Mouse (Mus musculus) layer of hippocampus, adult 18-20 months (tissue): ENCODE measurements around the gene Kif1c. TPM values are rescaled to one million over a fixed set of nuclear protein-coding genes. Genes with fewer than 3 reads are reported as not detected.

Source experiments
- DNase-seq, 2 experiments: peaks; one replicate each; pipeline ENCODE4 v3.0.0; 2022; ENCODE audit warnings: low spot score in 2 of 2
- total RNA-seq, 2 experiments: library from RNA; stranded (reverse); gene quantifications; 2 replicates each; pipeline ENCODE4 v1.2.3; 2021

Gene Kif1c
- total RNA-seq, 2 experiments from 2014 or later, result 70.4 to 82.8 TPM

DNA sequence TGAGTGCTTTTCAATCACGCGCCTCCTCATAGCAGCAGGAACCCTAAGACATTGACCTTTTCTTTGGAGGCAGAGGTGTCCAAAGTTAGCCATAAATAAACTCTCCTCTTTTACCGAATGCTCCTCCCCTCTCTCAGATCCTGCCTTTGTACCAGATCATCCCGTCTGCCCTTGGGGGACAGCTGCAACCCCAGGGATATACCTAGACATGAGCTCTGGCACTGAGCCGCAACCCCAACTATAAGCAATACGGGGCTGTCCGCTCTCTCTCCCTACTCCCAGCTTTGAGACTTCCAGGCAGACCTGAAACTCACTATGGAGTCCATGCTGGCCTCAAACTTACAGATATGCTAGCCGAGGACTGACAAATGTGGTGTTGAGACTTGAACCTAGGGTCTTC, 33.7 kb upstream of the Kif1c start:
- DNase-seq, result no peak

DNA sequence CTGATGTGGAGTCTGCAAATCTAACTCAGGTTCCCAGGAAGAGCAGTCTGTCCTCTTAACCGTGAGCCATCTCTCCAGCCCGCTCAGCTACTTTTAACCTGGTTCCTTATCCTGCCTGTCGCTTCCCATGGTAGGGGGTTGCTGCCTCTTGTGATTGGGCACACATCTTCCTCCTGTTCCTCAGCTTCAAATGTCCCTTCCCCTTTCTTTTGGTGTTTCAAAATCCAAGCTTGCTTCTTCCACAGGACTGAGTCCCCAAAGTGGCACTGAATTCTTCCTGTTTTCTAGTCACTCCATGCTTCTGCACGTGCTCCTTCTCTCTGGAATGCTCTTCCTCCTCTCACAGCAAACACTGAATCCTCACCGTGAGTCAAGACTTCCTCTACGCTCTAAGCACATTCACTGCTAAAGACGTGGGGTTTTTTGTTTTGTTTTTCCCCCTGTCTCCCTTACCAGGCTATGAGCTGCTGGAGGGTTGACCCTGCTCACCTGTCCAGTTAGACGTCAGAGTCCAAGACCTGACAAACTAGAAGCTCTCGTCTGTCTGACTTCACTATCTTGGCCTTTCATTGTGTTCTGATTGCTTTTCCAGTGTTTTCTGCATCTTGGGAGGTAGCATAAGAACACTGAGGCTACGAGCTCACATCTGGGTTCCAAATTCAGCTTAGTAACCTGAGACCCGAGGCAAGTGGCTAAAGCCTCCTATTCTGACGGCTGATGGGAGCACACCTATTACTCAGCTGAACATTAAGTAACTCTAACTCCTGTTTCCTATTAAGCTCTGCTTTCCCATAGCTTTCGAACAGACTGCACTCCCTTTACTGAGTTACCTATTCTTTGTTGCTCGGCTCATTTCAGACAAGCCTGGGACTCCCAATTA, 32.8 kb upstream of the Kif1c start:
- no peak for DNase-seq

DNA sequence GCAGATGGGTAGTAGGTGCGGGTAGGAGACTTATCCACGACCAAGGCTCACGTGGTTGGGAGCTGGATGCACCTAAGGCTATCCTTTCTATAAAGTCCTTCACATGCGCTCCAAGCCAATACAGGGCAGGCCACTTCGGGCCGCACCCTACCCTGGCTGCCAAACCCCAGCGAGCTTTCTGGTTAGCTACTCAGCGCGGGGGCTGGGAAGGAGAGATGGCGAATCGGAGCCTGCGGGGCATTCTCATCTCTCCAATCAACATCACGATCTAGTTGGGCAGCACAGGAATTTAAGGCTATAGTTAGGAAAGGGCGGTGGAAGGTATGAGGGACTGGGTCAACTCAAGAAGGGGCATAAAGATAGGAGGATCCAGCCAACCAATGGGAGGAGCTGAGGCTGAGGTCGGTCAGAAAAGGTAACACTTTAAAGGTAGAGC, 32.0 kb upstream of the Kif1c start:
- no peak for DNase-seq

DNA sequence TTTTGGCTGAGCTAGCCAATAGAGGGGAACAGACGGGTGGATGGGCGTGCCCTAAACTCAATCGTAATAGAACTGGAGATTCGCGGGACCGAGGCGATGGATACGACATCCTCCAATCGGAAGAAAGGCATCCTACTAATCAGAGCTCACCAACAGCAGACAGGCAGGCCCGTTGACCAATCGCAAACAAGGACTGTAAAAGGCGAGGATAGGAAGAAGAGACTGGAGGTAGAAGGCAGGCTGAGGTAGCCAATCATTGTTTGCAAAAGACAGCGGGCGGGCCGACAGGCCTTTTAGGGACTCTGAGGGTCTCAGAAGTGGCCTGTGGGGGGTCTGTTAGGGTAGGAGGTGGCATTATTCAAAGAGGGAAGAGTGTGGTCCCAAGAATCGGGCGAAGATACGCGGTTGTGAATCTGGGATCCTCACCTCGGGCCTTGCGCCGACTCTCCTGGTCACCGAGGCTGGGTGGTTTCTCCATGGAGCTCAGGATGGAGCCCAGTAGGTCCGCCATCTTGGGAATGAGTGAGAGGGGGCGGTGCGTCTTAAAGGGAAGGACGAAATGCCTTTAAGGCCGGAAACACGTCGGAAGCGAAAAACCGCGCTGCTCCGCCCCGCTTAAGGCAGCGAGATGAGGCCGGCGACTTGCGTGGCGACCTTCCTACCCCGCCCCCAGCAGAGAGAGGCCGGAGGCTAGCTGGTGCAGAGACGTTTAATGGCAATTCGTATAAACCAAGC, 31.4 kb upstream of the Kif1c start, which contains the start of gene Spag7:
Gene Spag7 (minus strand): TSS at position 646 of the 735 bp plus-strand sequence.
- DNase-seq, result peak; percentile 98 to 99

DNA sequence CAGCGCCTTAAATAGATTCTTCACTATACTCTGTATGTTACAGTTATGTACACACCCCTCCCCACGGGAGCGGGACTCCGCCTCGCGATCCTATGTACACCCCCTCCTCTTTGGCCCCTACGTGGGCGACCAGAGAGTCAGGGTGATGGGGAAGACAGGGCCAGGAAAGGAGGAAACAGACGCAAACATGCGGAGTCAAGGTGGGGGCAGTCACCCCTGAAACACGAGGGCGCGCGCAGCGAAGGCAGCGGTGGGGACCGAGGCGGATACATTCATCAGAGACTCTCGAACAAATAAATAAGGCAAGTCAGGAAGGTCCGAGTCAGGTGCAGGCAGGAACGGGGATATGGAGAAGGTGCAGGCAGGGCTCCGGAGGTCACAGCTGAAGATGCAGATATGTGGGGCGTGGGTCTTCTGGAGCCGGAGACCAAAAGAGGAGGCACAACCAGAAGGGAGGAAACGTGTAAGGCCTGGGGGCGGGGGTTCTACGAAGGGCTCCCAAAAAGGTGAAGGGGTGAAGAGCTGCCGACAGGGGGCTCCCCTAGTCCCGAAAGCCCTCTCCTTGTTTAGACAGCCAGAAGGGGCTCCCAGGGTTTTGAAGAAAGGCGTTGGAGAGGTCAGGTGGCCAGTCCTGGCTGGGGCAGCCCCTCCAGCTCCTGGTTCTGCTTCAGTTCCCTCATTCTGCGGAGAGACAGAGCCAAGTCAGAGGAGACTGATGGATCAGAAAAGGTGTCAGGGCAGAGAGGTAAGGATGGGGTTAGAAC, 30.6 kb upstream of the Kif1c start:
- DNase-seq, result peak; percentile 43 to 75

DNA sequence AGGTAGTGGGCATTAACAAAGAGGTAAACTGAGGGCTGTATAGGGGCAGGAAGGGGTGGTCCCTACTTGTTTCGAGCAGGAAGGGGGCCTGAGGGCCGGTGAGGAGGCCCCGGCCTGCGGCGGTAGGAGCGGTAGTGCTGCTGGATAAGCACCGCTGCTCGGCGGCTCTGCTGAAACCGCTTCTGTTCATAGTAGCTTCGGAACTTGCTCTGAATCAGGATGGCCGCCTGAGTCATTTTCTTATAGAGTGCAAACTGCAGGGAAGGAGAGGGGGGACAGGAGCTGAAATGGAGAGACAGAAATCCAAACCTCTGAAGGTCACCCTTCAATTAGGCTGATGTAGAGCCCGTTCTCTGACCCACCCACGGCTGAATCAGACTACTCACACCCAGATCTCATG, 29.9 kb upstream of the Kif1c start:
- no peak for DNase-seq

DNA sequence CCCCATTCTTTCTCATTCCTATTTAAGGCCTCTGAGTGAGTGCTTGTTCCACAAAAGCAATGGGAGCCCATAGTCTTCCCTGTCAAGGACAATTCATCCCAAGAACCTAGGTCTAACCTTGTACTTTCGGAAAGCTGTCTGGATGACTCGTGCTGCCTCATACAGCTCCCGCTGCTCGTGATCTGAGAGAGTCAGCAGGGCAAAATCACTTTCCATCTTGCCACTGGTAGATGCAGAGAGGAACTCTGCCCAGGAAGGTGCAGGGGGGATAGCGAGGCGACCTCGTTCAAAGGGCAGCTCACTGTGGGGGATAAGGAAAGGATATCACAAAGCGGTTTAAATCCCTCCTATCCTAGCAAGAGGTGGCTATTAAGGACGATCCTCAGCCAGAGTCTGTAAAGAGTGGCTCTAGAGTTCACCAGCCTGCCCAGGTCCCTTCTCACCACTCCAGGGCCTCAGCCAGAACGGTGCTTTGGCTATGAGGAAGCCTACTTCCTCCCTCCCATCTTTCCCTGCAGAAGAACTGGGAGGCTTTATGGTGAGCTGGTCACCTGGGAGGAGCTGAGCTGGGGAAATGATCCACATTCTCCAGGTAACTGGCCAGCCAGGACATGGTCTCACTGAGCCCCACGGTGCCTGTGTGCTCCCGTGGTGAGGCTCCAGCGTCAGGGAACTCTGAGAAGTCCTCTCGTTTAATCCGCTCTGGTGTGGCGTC, 28.9 kb upstream of the Kif1c start:
- no peak for DNase-seq

DNA sequence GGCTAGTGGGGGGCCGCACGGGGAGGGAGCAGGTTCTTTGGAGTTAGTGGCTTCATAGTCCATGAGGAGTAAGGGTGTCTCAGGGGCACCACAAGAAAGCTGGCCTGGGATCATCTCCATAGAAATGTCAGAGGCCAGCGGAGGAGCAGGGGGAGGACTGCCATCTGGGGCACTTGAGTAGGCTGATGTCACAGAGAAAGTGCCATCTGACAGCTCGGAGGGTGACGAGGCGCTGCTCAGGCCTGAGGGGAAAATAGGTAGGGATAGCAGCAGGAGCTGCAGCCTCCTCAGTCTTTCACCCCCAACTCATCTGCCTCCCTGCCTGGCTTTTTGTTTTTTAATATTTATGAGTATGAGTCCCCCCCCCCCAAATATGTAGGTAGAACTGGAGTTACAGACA, 26.3 kb upstream of the Kif1c start:
- DNase-seq, result no peak

DNA sequence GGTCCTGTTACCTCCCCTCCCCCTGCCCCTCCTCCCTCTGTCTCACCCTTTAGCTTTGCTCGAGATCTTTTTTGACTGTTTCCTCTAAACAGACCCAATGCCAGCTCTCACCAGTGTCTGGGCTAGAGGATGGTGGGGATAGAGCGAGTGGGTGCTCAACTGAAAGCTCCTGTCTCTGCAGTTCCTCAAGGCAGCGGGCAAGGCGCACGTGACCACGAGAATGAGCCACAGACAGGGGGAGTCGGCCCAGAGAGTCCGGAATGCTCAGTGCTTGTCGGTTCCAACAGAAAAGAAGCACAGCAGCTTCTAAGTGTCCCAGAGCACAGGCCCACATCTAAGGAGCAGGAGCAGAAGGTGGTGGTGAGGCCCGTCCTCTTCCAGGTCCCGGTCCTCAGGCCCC, 25.8 kb upstream of the Kif1c start:
- DNase-seq, result no peak

DNA sequence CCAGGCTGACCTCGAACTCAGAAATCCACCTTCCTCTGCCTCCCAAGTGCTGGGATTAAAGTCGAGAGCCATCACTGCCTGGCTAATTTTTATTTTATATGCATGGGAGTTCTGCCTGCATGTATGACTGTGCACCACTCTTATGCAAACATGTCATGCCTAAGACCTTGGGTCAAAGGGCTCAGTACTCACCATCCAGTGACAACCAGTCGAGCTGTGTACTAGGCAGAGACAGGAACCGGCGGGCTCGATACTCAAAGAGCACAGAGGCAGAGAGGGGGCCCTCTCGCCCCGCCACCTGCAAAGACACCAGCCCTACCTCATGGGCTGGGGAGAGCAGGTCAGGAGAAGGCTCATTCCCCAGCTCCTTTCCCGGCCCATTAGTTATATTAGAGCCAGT, 22.3 kb upstream of the Kif1c start:
- DNase-seq, result no peak

DNA sequence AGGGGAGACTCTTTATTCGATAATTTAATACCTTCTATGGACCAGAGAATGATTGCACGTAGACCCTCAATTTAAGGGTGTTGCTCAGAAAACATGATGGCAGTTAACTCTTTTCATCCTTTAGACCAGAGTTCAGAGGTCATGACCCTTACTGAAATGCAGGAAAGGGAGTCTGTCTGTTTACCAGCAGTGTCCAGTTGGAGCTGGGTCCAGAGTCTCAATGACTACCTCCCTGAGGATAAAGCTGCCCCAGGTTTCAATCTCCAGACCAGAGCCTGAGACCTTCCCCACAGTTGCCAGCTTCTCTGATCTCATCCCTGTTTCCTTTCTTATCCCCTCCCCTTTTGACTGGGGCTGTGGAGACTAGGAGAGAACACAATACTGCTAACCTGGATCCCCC, 21.8 kb upstream of the Kif1c start:
- no peak for DNase-seq

DNA sequence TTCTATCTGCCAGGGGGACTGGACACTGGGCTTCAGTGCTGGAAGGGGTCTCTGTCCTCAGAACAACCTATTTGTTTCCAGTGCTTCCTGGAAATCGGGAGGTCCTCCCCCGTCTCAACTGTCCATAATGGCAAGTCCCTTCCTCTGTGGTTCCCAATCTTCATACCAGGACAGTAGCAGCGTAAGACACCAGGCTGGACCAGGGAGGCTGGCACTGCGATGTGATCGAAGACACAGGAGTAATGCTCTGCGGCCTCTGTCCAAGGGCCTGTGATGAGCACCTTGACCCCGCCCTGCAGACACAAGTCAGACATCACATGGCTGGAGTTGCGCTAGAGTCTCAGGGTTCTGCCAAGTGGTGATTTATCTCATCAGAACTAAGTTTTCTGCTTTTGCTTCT, 21.0 kb upstream of the Kif1c start:
- no peak for DNase-seq

DNA sequence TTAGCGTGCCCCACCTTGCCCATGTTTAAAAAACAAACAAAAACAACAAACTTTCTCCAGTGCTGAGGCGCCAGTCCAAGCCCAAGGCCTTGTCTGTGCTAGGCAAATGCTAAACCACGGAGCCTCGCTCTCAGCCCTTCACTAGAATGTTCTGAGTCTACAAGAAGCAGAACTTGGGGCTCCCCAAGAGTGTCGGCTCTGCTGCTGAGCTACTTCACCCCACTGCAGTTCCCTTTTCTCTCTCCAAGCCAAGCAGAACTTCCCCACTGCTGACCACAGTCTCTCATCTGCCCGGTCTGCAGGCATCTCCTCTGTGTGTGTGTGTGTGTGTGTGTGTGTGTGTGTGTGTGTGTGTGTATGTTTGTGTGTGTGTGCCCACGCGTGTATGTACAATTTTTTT, 20.5 kb upstream of the Kif1c start:
- DNase-seq, result no peak

DNA sequence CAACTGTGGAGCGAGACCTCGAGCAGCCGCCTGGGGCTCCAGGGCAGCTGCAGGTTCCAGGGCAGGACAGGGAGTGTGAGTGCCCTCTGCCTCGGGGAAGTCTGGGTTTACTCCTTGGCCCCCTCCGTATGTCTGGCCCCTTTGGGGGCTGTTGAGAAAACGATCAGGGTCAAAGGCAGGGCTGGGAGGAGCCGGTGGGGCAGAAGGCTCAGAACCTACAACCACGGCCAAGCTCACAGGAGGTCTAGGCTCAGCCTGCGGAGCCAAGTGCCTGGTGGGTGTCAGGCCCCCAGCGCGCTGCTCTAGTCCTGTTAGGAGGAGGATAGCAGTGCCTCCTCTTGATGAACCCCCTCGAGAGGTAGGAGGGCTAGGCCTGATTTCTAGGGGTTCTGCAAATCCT, 19.2 kb upstream of the Kif1c start:
- no peak for DNase-seq

DNA sequence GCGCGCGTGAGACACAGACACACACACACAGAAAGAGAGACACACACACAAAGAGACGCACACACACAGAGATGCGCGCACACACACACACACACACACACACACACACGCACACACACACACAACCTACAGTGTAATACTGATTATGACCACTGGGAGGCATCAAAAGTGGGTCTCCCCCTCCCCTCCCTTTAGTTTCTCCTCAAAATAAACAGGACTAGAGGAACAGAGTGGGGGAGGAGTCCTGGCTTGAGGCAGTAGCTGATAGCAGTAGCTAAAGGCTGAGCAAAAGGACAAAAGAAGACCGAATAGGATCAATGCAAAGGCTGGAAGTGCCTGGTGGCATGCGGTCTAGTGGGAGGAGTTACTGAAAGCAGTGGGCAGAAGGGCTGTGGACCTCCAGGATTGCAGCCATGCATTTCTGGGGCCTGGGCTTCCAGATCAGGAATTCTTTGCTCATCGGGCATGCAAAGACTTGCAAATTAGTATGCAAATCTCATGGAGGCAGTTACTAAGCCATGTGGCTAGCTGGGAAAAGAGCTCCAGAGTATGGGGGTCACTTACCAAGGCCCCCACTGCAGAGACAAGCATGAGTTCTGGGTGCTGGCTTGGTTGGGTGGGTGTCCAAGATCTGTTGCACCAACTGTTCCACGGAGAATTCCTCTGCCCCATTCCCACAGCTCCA, 18.3 kb upstream of the Kif1c start:
- DNase-seq, result peak in 1 of 2 experiments; percentile 69

DNA sequence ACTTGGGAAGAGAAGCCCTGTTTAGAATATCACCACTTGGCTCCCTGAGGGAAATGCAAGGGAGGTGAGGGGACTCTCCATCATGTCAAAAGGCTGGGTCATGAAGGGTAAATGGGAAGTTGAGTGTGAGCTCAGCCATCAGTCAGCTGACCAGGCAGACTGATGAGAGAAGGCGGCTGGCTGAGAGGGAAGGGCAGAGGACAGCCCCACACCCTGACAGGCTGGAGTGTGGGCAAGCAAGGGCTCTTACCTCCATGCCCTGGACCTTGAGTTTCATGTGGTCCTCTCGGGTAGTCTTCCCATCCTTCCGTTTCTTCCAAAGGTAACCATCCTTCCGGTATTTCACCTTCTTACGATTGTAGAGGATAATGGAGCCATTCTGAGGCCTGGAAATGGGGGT, 16.7 kb upstream of the Kif1c start:
- no peak for DNase-seq

DNA sequence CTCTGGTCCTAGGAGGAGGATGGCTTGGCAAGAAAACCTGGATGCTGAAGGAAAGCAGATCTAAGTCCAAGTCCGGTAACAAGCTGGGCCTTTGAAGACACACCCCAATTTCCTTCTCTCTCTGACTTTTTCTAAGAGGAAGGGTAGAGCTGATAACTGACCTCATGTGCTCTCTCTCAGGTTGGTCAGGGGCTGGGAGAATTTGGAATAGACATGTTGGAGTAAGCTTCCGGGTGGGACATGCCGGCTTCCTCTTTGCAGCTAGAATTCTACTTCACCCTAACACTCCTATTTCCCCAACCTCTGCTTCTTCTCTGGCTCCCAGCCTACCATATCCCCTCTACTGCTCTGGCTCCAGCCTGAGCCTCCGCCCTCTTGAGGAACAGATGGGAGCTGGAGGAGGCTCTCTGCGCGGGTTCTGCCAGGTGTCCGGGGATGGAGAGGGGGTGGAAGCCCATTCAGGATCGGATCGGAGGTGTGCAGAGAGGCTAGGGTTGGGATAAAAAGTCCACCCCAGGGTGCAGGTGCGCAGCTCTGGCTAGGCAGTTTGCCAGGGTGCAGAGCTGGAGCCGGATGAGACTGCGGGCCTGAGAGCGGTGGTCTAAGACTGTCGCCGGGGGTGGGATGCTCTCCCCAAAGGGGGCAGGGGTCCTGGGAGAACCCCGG, 13.3 kb upstream of the Kif1c start:
- DNase-seq, result peak; percentile 64 to 80

DNA sequence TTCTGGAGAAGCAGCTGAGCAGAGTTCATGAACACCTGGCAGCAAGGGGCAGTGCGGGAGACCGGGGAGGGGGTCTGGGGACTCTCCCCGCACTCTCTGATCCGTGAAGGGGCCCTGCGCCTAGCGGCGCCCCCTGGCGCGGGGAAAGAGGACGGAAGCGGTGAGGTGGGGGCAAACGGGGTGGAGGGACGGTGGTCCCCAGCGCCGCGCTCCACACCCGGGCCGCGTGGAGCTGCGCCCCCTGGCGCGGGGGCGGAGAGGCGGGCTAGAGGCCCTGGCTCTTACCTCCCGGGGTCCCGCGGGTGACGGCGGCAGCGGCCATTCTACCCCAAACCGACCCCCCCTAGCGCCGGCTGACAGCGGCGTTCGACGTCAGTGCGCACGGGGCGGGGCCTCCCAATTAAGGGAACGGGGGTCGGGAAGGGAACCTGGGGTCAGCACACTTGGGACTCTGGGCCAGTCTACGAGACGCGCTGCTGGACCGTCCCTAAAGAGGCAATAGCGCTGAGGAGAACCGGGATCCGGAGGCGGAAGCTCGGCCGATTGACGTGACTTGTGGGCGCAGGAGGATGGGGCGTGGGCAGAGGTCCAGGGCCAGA, 12.6 kb upstream of the Kif1c start, which contains the start of gene Camta2:
Gene Camta2 (minus strand): TSS at position 505 of the 599 bp plus-strand sequence.
- DNase-seq, result peak; percentile 76 to 86

DNA sequence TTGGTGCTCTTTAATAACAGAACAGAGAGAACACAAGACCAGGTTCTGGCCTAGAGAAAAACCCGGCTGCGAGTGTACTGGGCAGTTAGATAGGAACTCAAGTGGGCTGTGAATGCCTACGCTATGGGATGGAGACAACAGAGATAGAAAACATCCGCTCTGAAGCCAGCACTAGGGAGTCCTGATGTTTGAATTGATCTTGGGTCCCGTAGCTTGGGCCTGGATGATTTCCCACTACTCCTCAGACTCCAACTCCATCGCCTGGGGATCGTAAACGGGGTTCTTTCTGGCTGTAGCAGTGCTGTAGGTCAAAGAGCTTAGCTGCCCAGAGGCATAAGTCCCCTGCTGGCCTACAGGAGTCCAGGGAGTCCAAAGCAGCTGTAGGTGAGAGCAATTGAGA, 12.0 kb upstream of the Kif1c start:
- no peak for DNase-seq
